Mouse (Mus musculus) ZHBTc4 (cell line): ENCODE results near the gene Gm20807.
"Not testable (repeated sequence)": the region's sequence is repeated elsewhere in the genome, so short reads cannot be mapped to it uniquely, and the experiment has no call there.

ENCODE experiments used
- DNase-seq: peaks from one replicate; pipeline ENCODE4 v3.0.0-alpha.2; 2011; ENCODE audit warnings: low read depth, low spot score

The Gm20807 gene

DNA sequence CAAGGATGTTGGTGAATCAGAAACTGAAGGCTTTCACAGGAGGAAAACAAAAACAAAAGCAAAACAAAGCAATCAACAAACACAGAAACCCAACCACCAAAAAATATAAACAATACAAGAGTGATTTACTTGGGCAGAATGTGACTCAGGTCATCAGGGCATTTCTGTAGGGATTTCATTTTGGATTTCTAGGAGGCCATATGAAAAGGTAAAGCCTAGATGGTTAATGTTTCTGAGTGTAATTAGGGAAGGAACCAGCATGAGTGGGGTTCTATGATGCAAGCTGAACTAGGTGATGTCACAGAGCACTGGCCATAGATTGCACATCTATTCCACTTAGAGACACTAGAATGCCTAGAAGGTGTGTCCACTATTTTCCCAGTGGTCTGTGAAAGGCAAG, at the start of gene Gm20807:
Gm20807 (plus strand) TSS at position 301 of the 400 bp plus-strand sequence.
- not testable (repeated sequence) for DNase-seq
